Mouse (Mus musculus) R1 (cell line): ENCODE measurements around the gene 1300017J02Rik.
"Not testable (repeated sequence)": the region's sequence is repeated elsewhere in the genome, so short reads cannot be mapped to it uniquely, and the experiment has no call there.

ENCODE experiments used
- DNase-seq: peaks from one replicate; pipeline ENCODE4 v3.0.0-alpha.2; 2018; ENCODE audit warnings: low read depth, low spot score

1300017J02Rik gene

GRCm38 (mm10) chr9:103304927-103305326 lies at the start of gene 1300017J02Rik, which contains the start of gene Topbp1:
Gene 1300017J02Rik, minus strand, starts transcription at chr9:103305082.
Gene Topbp1, plus strand, starts transcription at chr9:103305215.
- DNase-seq = peak; percentile 95

GRCm38 (mm10) chr9:103353500-103354260 lies 48.8 kb upstream of the 1300017J02Rik start:
- not testable (repeated sequence) for DNase-seq

GRCm38 (mm10) chr9:103348791-103349190 lies 43.9 kb upstream of the 1300017J02Rik start:
- no peak for DNase-seq

GRCm38 (mm10) chr9:103347996-103348490 lies 43.2 kb upstream of the 1300017J02Rik start:
- no peak for DNase-seq

DNA sequence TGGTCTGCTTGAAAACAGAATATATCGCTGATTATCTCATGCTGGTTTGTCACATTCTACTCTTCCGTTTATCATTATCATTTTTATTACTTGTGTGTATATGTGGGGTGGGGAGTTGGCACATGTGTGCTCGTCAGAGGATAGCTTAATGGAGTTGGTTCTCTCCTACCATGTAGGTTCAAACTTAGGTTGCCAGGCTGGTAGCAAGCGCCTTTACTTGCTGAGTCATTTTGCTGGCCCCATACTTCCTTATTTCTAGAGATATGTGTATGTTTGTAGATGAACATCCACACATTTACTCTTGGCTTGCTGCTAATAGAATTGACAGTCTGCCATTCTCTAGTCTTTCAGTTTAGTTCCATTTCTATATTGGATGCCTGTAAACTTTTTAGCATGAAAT lies 42.2 kb upstream of the 1300017J02Rik start:
- no peak for DNase-seq

DNA sequence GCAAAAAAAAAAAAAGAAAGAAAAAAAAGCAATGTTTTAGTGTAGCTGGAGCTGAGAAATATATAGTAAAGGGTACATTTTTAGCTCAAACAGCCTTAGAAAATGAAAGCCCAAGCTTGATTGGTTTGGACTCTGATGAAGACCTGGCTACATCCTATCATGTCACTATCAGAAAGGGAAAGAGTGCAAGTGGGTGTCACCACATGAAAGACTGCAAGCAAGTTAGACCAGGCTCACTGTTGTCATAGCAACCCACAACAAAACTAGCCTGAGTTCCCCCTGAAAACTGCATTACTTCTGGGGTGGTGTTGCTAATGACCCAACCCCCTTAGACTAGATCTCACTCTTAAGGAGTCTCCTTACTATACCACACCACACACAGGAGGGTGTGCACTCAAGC lies 32.0 kb upstream of the 1300017J02Rik start:
- DNase-seq = no peak

GRCm38 (mm10) chr9:103332663-103333062 lies 27.8 kb upstream of the 1300017J02Rik start:
- DNase-seq = no peak

- DNase-seq = no peak
These were observed 21.6 kb upstream of the 1300017J02Rik start for GRCm38 (mm10) chr9:103326449-103326848.

DNA sequence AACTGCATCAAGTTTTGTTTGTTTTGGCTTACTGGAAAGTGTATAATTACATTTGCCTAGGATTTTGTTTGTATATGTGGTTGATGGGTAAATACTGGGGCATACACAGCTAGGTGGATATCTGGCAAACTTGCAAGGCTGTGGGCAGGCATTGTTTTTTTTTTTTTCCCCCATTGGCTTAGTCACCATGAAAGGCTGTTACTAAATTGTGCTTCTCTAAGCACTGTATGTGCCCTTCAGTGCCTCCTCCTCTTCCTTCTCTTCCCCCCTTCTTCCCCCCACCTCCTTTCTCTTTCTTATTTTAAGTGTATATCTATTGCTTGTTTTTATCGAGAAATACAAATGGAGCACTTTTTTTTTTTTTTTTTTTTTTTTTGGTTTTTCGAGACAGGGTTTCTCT lies 19.8 kb upstream of the 1300017J02Rik start:
- no peak for DNase-seq

GRCm38 (mm10) chr9:103309832-103310231 lies 5.0 kb upstream of the 1300017J02Rik start:
- no peak for DNase-seq

DNA sequence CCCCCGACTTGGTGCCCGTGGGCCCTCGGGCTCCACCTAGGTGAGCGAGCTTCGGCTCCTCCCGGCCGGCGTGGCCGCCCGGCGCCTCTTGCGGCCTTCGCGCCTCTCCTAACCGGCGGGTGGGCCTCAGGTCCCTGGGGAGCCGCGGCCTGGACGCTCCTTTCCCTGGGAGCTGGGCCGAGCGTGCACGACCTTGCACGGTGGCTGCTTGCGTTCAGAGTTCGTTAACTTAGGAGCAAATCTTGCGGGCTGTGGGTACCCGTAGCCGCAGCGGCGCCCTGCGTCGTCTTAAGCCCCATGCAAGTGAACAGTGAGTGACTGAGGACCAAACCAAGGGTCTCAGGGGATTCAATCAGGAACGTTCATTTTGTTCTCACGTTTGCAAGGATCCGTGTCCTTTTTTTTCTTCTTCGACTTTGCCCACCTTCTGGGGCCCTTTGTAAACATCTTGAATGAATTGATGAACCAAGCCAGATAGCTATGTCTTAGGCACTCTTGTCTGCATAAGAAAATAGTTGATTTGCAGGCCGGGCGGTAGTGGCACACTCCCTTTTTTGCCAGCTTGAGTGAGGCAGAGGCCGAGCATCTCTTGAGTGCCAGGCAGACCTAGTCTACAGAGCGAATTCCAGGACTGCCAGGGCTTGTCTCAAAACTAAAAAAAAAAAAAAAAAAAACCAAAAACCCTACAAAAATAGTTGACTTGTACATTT lies 605 bp upstream of the 1300017J02Rik start:
- peak; percentile 72 for DNase-seq

GRCm38 (mm10) chr9:103302666-103303065 lies 2.2 kb downstream of the 1300017J02Rik start:
- peak; percentile 72 for DNase-seq

- no peak for DNase-seq
These were observed 2.6 kb downstream of the 1300017J02Rik start for GRCm38 (mm10) chr9:103302239-103302638.

GRCm38 (mm10) chr9:103301086-103301485 lies 3.8 kb downstream of the 1300017J02Rik start:
- no peak for DNase-seq

DNA sequence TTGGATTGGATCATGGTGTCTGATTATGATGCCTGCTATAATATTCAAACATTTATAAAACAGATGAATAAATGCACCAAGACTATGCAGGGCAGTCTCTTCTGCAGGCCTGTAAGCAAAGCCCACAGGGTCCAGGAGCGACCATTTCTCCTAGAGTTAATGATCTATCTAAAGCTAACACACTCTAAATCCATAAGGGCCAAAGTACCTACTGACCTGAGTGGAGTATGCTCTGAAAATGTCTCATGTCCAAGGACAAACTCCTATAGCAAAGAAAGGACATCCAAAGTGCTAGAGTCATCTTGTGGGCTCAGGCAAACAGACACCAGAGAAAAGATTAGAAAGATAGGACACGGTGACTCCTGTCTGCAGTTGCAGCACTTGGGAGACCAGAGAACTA lies 10.4 kb downstream of the 1300017J02Rik start:
- DNase-seq = no peak

GRCm38 (mm10) chr9:103288489-103289180 lies 16.2 kb downstream of the 1300017J02Rik start:
- no peak for DNase-seq

GRCm38 (mm10) chr9:103287840-103288488 lies 16.9 kb downstream of the 1300017J02Rik start:
- DNase-seq = no peak

GRCm38 (mm10) chr9:103286901-103287422 lies 17.9 kb downstream of the 1300017J02Rik start:
- no peak for DNase-seq

- DNase-seq = no peak
These were observed 18.5 kb downstream of the 1300017J02Rik start for GRCm38 (mm10) chr9:103286396-103286795.

- DNase-seq = peak; percentile 31
These were observed 28.0 kb downstream of the 1300017J02Rik start for GRCm38 (mm10) chr9:103276876-103277275.

DNA sequence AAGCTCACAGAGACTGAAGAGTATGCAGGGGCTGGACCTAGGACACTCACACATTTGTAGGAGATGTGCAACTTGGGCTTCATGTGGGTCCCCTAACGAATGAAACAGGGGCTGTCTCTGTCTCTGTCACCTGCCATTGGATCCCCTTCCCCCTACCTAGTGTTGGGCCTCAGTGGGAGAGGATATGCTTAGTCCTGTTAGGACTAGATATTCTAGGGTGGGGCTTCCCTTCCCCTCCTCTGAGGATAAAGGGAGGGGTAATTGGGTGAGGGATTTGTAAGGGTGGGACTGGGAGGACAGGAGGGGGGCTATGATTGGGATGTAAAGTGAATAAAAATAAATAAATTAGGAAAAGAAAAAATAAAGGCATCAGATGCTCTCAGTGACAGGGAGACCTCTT lies 29.2 kb downstream of the 1300017J02Rik start:
- DNase-seq = no peak
